Mouse (Mus musculus): Measurements from ENCODE around the gene Rint1. TPM values are rescaled to one million over a fixed set of nuclear protein-coding genes. Genes with fewer than 3 reads are reported as not detected.

The Rint1 gene
- polyA plus RNA-seq, 1 experiment from 2014 or later = 33.8 TPM

GRCm38 (mm10) chr5:23857189-23857588, 69.7 kb downstream of the Rint1 start:
- H3K27me3 ChIP-seq = no peaks in the 10 kb centered on the region
- no peak overlapping the region for H3K4me3 ChIP-seq
- peaks cover 59% of the 10 kb centered on the region for H3K36me3 ChIP-seq
- H3K4me2 ChIP-seq = no peak overlapping the region
- H3K9me3 ChIP-seq = no peaks in the 10 kb centered on the region
- no peak overlapping the region for H3K27ac ChIP-seq (replicated peaks)
- ATAC-seq (ENCODE audit: low read depth) = no peak
- H3K4me1 ChIP-seq (replicated peaks) = peaks cover under 1% of the 10 kb centered on the region; the same call in 1 of the 2 replicates
- no peak overlapping the region for H3K9ac ChIP-seq

- Histone ChIP-seq H3K36me3 (peaks cover 52% of the 10 kb centered on the region), H3K4me1 (replicated peaks) (no peaks in the 10 kb centered on the region), H3K4me2 (no peak overlapping the region), H3K27me3 (no peaks in the 10 kb centered on the region), H3K9ac (no peak overlapping the region), H3K27ac (replicated peaks) (no peak overlapping the region), H3K9me3 (no peaks in the 10 kb centered on the region), H3K4me3 (no peak overlapping the region)
- ATAC-seq (ENCODE audit: low read depth) = no peak
- WGBS = 83% methylated on average over 3 of the region's 3 CpGs
These were observed 70.5 kb downstream of the Rint1 start for GRCm38 (mm10) chr5:23858001-23858400.

GRCm38 (mm10) chr5:23858643-23859042, 71.1 kb downstream of the Rint1 start:
- no peak for ATAC-seq (ENCODE audit: low read depth)
- no peak overlapping the region for H3K27ac ChIP-seq (replicated peaks)
- H3K9me3 ChIP-seq = no peaks in the 10 kb centered on the region
- no peaks in the 10 kb centered on the region for H3K4me1 ChIP-seq (replicated peaks)
- no peak overlapping the region for H3K4me2 ChIP-seq
- H3K4me3 ChIP-seq = no peak overlapping the region
- H3K27me3 ChIP-seq = no peaks in the 10 kb centered on the region
- 81% methylated on average over 7 of the region's 7 CpGs for WGBS
- H3K36me3 ChIP-seq = peaks cover 46% of the 10 kb centered on the region
- H3K9ac ChIP-seq = no peak overlapping the region

GRCm38 (mm10) chr5:23859087-23859718, 71.7 kb downstream of the Rint1 start:
- H3K4me1 ChIP-seq (replicated peaks) = no peaks in the 10 kb centered on the region
- H3K27ac ChIP-seq (replicated peaks) = no peak overlapping the region
- no peaks in the 10 kb centered on the region for H3K27me3 ChIP-seq
- H3K36me3 ChIP-seq = peaks cover 40% of the 10 kb centered on the region
- ATAC-seq (ENCODE audit: low read depth) = no peak
- no peak overlapping the region for H3K4me3 ChIP-seq
- no peak overlapping the region for H3K4me2 ChIP-seq
- no peaks in the 10 kb centered on the region for H3K9me3 ChIP-seq
- WGBS = 93% methylated on average over 1 of the region's 1 CpGs
- no peak overlapping the region for H3K9ac ChIP-seq

- no peaks in the 10 kb centered on the region for H3K27me3 ChIP-seq
- ATAC-seq (ENCODE audit: low read depth) = no peak
- no peaks in the 10 kb centered on the region for H3K4me1 ChIP-seq (replicated peaks)
- H3K4me3 ChIP-seq = no peak overlapping the region
- no peak overlapping the region for H3K27ac ChIP-seq (replicated peaks)
- H3K9ac ChIP-seq = no peak overlapping the region
- 48% methylated on average over 5 of the region's 5 CpGs for WGBS
- no peaks in the 10 kb centered on the region for H3K9me3 ChIP-seq
- H3K4me2 ChIP-seq = no peak overlapping the region
- peaks cover 34% of the 10 kb centered on the region for H3K36me3 ChIP-seq
These were observed 72.4 kb downstream of the Rint1 start for GRCm38 (mm10) chr5:23859896-23860295.

GRCm38 (mm10) chr5:23861721-23862120, 74.2 kb downstream of the Rint1 start:
- Histone ChIP-seq H3K9me3 (no peaks in the 10 kb centered on the region), H3K27ac (replicated peaks) (no peak overlapping the region), H3K27me3 (no peaks in the 10 kb centered on the region), H3K4me2 (no peak overlapping the region), H3K4me1 (replicated peaks) (no peaks in the 10 kb centered on the region), H3K36me3 (peaks cover 15% of the 10 kb centered on the region), H3K9ac (no peak overlapping the region), H3K4me3 (no peak overlapping the region)
- ATAC-seq (ENCODE audit: low read depth) = no peak
- WGBS = 93% methylated on average over 9 of the region's 9 CpGs

GRCm38 (mm10) chr5:23862291-23862690, 74.8 kb downstream of the Rint1 start:
- H3K36me3 ChIP-seq = peaks cover 10% of the 10 kb centered on the region
- no peak overlapping the region for H3K4me2 ChIP-seq
- 83% methylated on average over 5 of the region's 5 CpGs for WGBS
- H3K27me3 ChIP-seq = no peaks in the 10 kb centered on the region
- H3K9me3 ChIP-seq = no peaks in the 10 kb centered on the region
- ATAC-seq (ENCODE audit: low read depth) = no peak
- no peak overlapping the region for H3K27ac ChIP-seq (replicated peaks)
- no peaks in the 10 kb centered on the region for H3K4me1 ChIP-seq (replicated peaks)
- H3K4me3 ChIP-seq = no peak overlapping the region
- no peak overlapping the region for H3K9ac ChIP-seq

GRCm38 (mm10) chr5:23863166-23864053, 75.9 kb downstream of the Rint1 start:
- WGBS = 85% methylated on average over 7 of the region's 7 CpGs
- Histone ChIP-seq H3K36me3 (no peaks in the 10 kb centered on the region; the same call in 1 of the 2 replicates), H3K4me1 (replicated peaks) (no peaks in the 10 kb centered on the region), H3K27ac (replicated peaks) (no peak overlapping the region), H3K9ac (no peak overlapping the region), H3K27me3 (no peaks in the 10 kb centered on the region), H3K4me2 (no peak overlapping the region), H3K4me3 (no peak overlapping the region), H3K9me3 (no peaks in the 10 kb centered on the region)
- ATAC-seq (ENCODE audit: low read depth) = no peak

- no peaks in the 10 kb centered on the region for H3K4me1 ChIP-seq (replicated peaks)
- H3K36me3 ChIP-seq = no peaks in the 10 kb centered on the region; the same call in 1 of the 2 replicates
- ATAC-seq (ENCODE audit: low read depth) = no peak
- no peak overlapping the region for H3K9ac ChIP-seq
- H3K27me3 ChIP-seq = no peaks in the 10 kb centered on the region
- WGBS = 88% methylated on average over 13 of the region's 13 CpGs
- no peak overlapping the region for H3K27ac ChIP-seq (replicated peaks)
- H3K4me3 ChIP-seq = no peak overlapping the region
- no peaks in the 10 kb centered on the region for H3K9me3 ChIP-seq
- H3K4me2 ChIP-seq = no peak overlapping the region
These were observed 76.8 kb downstream of the Rint1 start for GRCm38 (mm10) chr5:23864054-23864965.

- H3K27me3 ChIP-seq = no peaks in the 10 kb centered on the region
- H3K4me2 ChIP-seq = no peak overlapping the region
- WGBS = 73% methylated on average over 5 of the region's 5 CpGs
- no peak overlapping the region for H3K27ac ChIP-seq (replicated peaks)
- no peak for ATAC-seq (ENCODE audit: low read depth)
- H3K36me3 ChIP-seq = no peaks in the 10 kb centered on the region
- no peak overlapping the region for H3K9ac ChIP-seq
- H3K9me3 ChIP-seq = no peaks in the 10 kb centered on the region
- H3K4me3 ChIP-seq = no peak overlapping the region
- H3K4me1 ChIP-seq (replicated peaks) = no peaks in the 10 kb centered on the region
These were observed 78.4 kb downstream of the Rint1 start for GRCm38 (mm10) chr5:23865941-23866340.
